Mouse (Mus musculus): ENCODE data around the gene Tyw3. TPM values are rescaled to one million over a fixed set of nuclear protein-coding genes. Genes with fewer than 3 reads are reported as not detected.

Tyw3 gene
- polyA plus RNA-seq, 1 experiment from 2014 or later = 5.0 TPM

DNA sequence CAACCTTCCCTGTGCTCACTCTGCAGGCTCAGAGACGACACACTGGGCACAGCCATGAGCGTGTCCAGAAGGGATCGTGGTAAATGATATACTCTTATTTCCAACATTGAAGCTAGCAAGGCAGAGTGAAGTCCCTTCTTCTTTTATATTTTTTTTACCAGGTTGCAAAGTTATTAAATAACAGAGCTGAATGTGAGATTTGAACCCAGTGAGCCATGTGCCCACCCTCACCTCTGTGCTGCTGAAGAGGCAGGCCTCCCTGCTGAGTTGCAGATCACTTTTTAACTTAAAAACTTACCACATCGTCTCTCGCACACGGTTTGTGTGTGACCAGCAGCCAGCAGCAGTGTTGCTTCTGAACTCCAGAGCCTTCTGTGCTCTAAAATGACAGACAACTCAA is 2.7 kb downstream of the Tyw3 start:
- Histone ChIP-seq H3K4me3 (ENCODE audit: low read depth, low read length) (no peak overlapping the region), H3K9ac (ENCODE audit: low read depth, low read length) (no peak overlapping the region)
- WGBS = 95% methylated on average over 6 of the region's 6 CpGs

DNA sequence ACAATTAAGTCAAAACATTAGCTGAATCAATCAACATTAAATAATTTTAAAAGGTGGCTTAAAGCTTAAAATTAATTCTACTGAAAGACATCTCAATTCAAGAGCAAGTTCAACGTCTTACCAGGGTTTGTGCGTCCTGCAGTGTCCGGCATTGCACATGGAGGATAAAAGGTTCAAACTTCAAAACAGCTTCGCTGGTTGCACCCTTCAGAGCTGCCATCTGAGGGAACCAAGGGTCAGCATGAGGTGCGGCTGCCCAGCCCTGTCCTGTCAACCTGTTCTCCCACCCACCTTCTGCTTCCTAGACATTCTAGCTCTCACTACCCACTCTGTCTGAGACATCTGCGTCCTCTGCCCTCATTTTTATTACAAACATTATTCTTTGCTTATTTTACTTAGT is 3.3 kb downstream of the Tyw3 start:
- TF ChIP-seq CTCF (IDR thresholded peaks at IDR 0.05; ENCODE audit: low read depth) = no peak
- WGBS = 95% methylated on average over 6 of the region's 6 CpGs
- peaks cover 17% of the 10 kb centered on the region for H3K36me3 ChIP-seq (ENCODE audit: control insufficient read depth, insufficient read depth)
- no peak overlapping the region for H3K4me3 ChIP-seq (ENCODE audit: low read depth, low read length)
- no peaks in the 10 kb centered on the region for H3K27me3 ChIP-seq (replicated peaks; ENCODE audit: control insufficient read depth, insufficient read depth, low read length)
- H3K9me3 ChIP-seq (ENCODE audit: control insufficient read depth) = no peaks in the 10 kb centered on the region
- no peaks in the 10 kb centered on the region for H3K4me1 ChIP-seq (replicated peaks; ENCODE audit: control insufficient read depth, insufficient read depth, low read length)
- H3K9ac ChIP-seq (ENCODE audit: low read depth, low read length) = no peak overlapping the region
- no peak for ATAC-seq
- H3K27ac ChIP-seq (ENCODE audit: low read depth, low read length) = no peak overlapping the region
- no peak overlapping the region for H3K4me2 ChIP-seq (replicated peaks; ENCODE audit: low read depth)

More for the DNA sequence above, 2.7 kb downstream of the Tyw3 start:
- Histone ChIP-seq H3K36me3 (ENCODE audit: control insufficient read depth, insufficient read depth) (peaks cover 17% of the 10 kb centered on the region), H3K27ac (ENCODE audit: low read depth, low read length) (no peak overlapping the region), H3K4me1 (replicated peaks; ENCODE audit: control insufficient read depth, insufficient read depth, low read length) (no peaks in the 10 kb centered on the region), H3K9me3 (ENCODE audit: control insufficient read depth) (no peaks in the 10 kb centered on the region), H3K27me3 (replicated peaks; ENCODE audit: control insufficient read depth, insufficient read depth, low read length) (no peaks in the 10 kb centered on the region), H3K4me2 (replicated peaks; ENCODE audit: low read depth) (no peak overlapping the region)
- TF ChIP-seq CTCF (IDR thresholded peaks at IDR 0.05; ENCODE audit: low read depth) = no peak
- ATAC-seq = no peak

DNA sequence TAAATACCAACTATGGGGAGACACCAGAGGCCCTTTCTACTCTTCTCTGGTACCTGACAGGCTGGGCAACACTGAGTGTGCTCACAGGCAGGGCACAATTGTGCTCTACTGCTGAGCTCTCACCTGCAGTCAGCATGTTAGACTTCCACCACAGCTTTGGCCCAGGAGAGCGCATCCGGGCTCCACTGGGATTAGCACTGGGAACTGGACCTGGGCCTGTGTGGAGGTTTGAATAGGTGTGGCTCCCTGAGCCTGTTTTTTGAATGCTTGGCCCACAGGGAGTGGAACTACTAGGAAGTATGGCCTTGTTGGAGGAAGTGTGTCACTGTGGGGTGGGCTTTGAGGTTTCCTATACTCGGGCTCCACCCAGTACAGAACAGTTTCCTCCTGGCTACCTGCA is 5.3 kb downstream of the Tyw3 start:
- peaks cover 22% of the 10 kb centered on the region for H3K36me3 ChIP-seq (ENCODE audit: control insufficient read depth, insufficient read depth)
- H3K9me3 ChIP-seq (ENCODE audit: control insufficient read depth) = no peaks in the 10 kb centered on the region
- no peak overlapping the region for H3K27ac ChIP-seq (ENCODE audit: low read depth, low read length)
- H3K4me2 ChIP-seq (replicated peaks; ENCODE audit: low read depth) = no peak overlapping the region
- TF ChIP-seq CTCF (IDR thresholded peaks at IDR 0.05; ENCODE audit: low read depth) = no peak
- no peak for ATAC-seq
- no peaks in the 10 kb centered on the region for H3K27me3 ChIP-seq (replicated peaks; ENCODE audit: control insufficient read depth, insufficient read depth, low read length)
- WGBS = 95% methylated on average over 3 of the region's 3 CpGs
- H3K4me3 ChIP-seq (ENCODE audit: low read depth, low read length) = no peak overlapping the region
- H3K4me1 ChIP-seq (replicated peaks; ENCODE audit: control insufficient read depth, insufficient read depth, low read length) = no peaks in the 10 kb centered on the region
- H3K9ac ChIP-seq (ENCODE audit: low read depth, low read length) = no peak overlapping the region

DNA sequence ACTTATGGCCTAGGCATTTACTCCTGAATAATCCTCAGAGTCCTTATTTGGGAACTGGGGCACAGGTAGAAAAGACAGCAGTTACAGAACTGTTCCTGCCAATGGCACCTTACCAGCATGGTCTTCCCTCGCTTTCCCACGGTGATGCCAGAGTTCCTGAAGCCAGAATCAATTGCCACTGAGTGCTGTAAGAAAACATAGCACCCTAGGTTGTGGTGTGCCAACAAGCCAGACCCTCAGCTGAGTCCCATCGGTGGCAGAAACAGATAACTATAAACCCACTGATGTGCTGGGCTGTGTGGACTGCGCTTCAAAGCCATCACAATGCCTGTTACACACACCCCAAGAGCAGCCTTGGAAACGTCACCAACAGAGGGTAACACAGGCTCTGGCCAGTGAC is 5.9 kb downstream of the Tyw3 start:
- TF ChIP-seq CTCF (IDR thresholded peaks at IDR 0.05; ENCODE audit: low read depth) = no peak
- WGBS = 93% methylated on average over 5 of the region's 5 CpGs
- Histone ChIP-seq H3K4me3 (ENCODE audit: low read depth, low read length) (no peak overlapping the region), H3K9me3 (ENCODE audit: control insufficient read depth) (no peaks in the 10 kb centered on the region), H3K9ac (ENCODE audit: low read depth, low read length) (no peak overlapping the region), H3K27ac (ENCODE audit: low read depth, low read length) (no peak overlapping the region), H3K4me2 (replicated peaks; ENCODE audit: low read depth) (no peak overlapping the region), H3K36me3 (ENCODE audit: control insufficient read depth, insufficient read depth) (peaks cover 26% of the 10 kb centered on the region), H3K4me1 (replicated peaks; ENCODE audit: control insufficient read depth, insufficient read depth, low read length) (no peaks in the 10 kb centered on the region), H3K27me3 (replicated peaks; ENCODE audit: control insufficient read depth, insufficient read depth, low read length) (no peaks in the 10 kb centered on the region)
- ATAC-seq = no peak

DNA sequence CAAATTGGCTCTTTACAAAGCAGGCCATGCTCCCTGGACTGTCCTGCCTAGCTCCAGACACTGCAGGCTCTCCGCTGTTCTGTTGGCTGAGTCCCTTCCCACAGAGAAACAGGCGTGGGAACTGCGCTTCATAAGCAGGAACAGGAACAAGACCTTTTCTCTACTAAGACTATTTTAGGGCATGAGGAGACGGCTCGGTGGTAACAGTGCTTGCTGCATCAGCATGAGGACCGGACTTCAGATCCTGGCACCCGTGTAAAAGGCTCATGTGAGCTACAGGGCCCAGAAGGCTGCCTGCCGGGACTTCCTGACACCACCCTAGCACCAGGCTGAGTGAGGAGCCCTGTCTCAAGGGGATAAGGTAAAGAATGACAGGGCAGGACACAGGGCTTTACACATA is 12.6 kb downstream of the Tyw3 start:
- Histone ChIP-seq H3K4me2 (replicated peaks; ENCODE audit: low read depth) (no peak overlapping the region), H3K27me3 (replicated peaks; ENCODE audit: control insufficient read depth, insufficient read depth, low read length) (no peaks in the 10 kb centered on the region), H3K27ac (ENCODE audit: low read depth, low read length) (no peak overlapping the region), H3K9me3 (ENCODE audit: control insufficient read depth) (no peaks in the 10 kb centered on the region), H3K4me1 (replicated peaks; ENCODE audit: control insufficient read depth, insufficient read depth, low read length) (no peaks in the 10 kb centered on the region), H3K36me3 (ENCODE audit: control insufficient read depth, insufficient read depth) (peaks cover 32% of the 10 kb centered on the region), H3K9ac (ENCODE audit: low read depth, low read length) (no peak overlapping the region), H3K4me3 (ENCODE audit: low read depth, low read length) (no peak overlapping the region)
- no peak for ATAC-seq
- no peak for TF ChIP-seq CTCF (IDR thresholded peaks at IDR 0.05; ENCODE audit: low read depth)
- WGBS = 85% methylated on average over 8 of the region's 8 CpGs

DNA sequence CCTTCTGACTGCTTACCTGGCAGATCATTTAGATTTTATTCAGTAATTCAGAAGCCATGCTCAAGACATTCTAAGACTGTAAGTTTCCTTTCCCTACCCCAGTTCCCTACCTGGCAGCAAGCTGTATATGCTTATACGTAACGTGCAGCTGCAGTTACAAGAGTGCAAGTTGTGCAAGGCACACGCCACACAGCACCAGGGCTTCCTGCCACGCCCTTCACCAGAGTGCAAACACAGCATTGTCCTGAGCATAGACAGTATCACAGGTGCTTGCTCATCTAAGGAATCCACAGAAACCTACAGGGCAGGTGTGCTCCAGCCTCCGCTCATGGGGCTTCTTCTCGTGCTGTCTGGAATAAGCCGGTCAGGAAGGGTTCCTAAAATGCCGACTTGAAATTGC is 19.0 kb downstream of the Tyw3 start:
- peaks cover 14% of the 10 kb centered on the region for H3K36me3 ChIP-seq (ENCODE audit: control insufficient read depth, insufficient read depth)
- ATAC-seq = peak; percentile 65; the same call in 1 of the 2 replicates

DNA sequence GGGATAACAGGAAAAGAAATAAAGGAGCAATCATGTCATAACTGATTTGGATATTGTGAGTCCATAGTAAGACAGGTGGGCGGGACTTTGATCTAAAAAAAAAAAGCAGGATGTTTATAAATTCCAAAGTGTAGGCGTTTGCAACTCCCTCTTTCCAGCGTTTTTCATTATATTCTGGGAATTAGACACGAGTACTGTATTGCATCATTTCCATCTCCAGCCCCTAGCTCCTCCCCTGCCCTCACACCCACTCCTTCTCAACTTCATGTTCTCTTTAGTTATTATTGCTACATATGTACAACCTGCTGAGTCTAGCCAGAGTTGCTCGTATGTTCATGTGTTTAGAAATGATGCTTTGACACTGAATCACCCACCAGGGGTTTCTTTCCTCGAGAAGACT is 23.2 kb downstream of the Tyw3 start:
- no peak overlapping the region for H3K4me2 ChIP-seq (replicated peaks; ENCODE audit: low read depth)
- no peak overlapping the region for H3K4me3 ChIP-seq (ENCODE audit: low read depth, low read length)
- peaks cover 23% of the 10 kb centered on the region for H3K27me3 ChIP-seq (replicated peaks; ENCODE audit: control insufficient read depth, insufficient read depth, low read length)
- H3K4me1 ChIP-seq (replicated peaks; ENCODE audit: control insufficient read depth, insufficient read depth, low read length) = no peaks in the 10 kb centered on the region
- no peak overlapping the region for H3K27ac ChIP-seq (ENCODE audit: low read depth, low read length)
- no peak overlapping the region for H3K9ac ChIP-seq (ENCODE audit: low read depth, low read length)
- no peak for ATAC-seq
- TF ChIP-seq CTCF (IDR thresholded peaks at IDR 0.05; ENCODE audit: low read depth) = no peak
- H3K36me3 ChIP-seq (ENCODE audit: control insufficient read depth, insufficient read depth) = no peaks in the 10 kb centered on the region
- WGBS = 53% methylated on average over 6 of the region's 6 CpGs
- no peaks in the 10 kb centered on the region for H3K9me3 ChIP-seq (ENCODE audit: control insufficient read depth)

More for the DNA sequence above, 19.0 kb downstream of the Tyw3 start:
- TF ChIP-seq CTCF (IDR thresholded peaks at IDR 0.05; ENCODE audit: low read depth) = no peak
- no peak overlapping the region for H3K4me3 ChIP-seq (ENCODE audit: low read depth, low read length)
- no peaks in the 10 kb centered on the region for H3K4me1 ChIP-seq (replicated peaks; ENCODE audit: control insufficient read depth, insufficient read depth, low read length)
- H3K27me3 ChIP-seq (replicated peaks; ENCODE audit: control insufficient read depth, insufficient read depth, low read length) = 0 out of 2 replicates have a peak, but pooled peaks cover 5% of the 10 kb centered on the region
- H3K4me2 ChIP-seq (replicated peaks; ENCODE audit: low read depth) = no peak overlapping the region
- 78% methylated on average over 7 of the region's 8 CpGs for WGBS
- H3K27ac ChIP-seq (ENCODE audit: low read depth, low read length) = no peak overlapping the region
- H3K9ac ChIP-seq (ENCODE audit: low read depth, low read length) = no peak overlapping the region
- no peaks in the 10 kb centered on the region for H3K9me3 ChIP-seq (ENCODE audit: control insufficient read depth)

Measured in intestine, postnatal 0 days (tissue).